Mouse (Mus musculus): ENCODE measurements around the gene Rsg1. TPM values are rescaled to one million over a fixed set of nuclear protein-coding genes. Genes with fewer than 3 reads are reported as not detected.

Rsg1 gene
- 1 to 10 TPM; 1.4 to 1.7 TPM for total RNA-seq (2023)

DNA sequence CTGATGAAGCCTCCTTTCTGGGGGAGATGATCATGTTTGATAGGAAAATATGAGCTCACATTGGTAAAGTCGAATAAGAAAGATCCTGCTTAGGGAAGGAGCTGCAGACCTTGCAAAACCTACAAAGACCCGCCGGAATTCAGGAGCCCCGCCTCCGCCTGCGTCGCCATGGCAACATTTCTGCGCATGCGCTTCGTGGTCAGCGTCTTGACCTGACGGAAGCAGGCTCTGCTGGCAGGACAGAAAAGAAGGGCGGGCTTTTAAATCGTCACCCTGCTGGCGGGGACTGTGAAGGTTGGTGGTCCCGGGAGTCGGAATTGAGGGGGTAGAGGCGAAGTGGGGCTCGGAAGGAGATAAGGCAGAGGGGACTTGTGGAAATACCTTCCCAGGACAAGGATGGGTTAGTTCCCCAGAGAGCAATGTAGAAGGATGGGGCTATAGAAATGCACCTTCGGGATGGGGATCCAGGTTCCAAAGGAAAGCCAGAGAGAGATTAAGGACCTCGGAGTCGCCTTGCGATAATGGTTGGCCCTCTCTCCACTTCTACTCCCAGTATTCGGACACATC is at the start of gene Rsg1:
TSS of gene Rsg1 (plus strand) at position 187 of the 567 bp plus-strand sequence.

DNA sequence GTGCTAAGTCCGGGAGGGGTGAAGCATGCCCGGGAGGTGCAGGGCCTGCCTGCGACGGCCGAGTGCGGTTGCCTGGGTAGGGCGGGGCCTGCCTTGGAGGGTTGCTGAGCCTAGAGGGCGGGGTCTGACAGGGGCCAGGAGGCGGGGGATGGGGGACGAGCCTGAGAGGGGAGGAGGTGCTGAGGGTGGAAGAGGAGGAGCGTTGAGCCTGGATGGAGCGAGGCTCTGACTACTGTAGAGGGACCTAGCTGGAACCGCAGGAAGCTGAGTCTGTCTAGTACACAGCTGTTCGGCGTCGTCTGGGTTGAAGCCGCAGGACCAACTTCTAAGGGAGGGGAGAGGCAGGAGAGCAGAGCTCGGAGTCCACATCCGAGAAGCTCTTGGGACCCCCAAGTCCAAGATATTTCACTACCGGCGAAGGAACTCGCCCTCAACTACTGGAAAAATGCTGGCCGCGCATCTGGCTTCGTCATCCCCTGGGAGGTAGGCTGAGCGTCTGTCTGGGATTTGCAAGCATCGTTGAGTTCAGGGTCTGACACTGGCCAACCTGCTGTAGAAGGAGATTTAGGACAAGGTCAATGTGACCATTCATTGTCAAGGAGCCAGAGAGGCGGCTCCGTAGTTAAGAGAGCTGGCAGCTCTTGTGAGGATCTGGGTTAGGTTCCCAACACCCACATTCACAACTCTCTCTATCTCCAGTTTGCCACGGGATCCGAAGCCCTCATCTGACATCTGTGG is 25.8 kb downstream of the Rsg1 start, which contains the start of gene Arhgef19:
TSS of gene Arhgef19 (plus strand) at position 112 of the 738 bp plus-strand sequence.

Other genes starting within 250 kb of the Rsg1 start
- 10 to 100 TPM; 38.1 to 53.5 TPM for gene Atp13a2, start 227.1 kb upstream of the Rsg1 start, total RNA-seq (2023)
- gene Mfap2, start 203.5 kb upstream of the Rsg1 start, total RNA-seq (2023): not detected
- gene Crocc, start 153.4 kb upstream of the Rsg1 start, total RNA-seq (2023): 10 to 100 TPM in 1 of 2 experiments, 1 to 10 TPM in 1; 8.9 to 10.2 TPM
- gene Necap2, start 135.6 kb upstream of the Rsg1 start, total RNA-seq (2023): 10 to 100 TPM; 78.5 to 93.0 TPM
- gene Spata21, start 125.6 kb upstream of the Rsg1 start, total RNA-seq (2023): not detected
- 10 to 100 TPM; 87.8 to 88.9 TPM for gene Szrd1, start 74.2 kb upstream of the Rsg1 start, total RNA-seq (2023)
- 10 to 100 TPM; 22.2 to 28.3 TPM for gene Fbxo42, start 66.0 kb upstream of the Rsg1 start, total RNA-seq (2023)
- gene Arhgef19, start 25.5 kb downstream of the Rsg1 start, total RNA-seq (2023): not detected
- gene Epha2, start 87.3 kb downstream of the Rsg1 start, total RNA-seq (2023): 1 to 10 TPM; 1.3 to 3.0 TPM
- not detected for gene Fam131c, start 154.3 kb downstream of the Rsg1 start, total RNA-seq (2023)
- gene Clcnka, start 184.8 kb downstream of the Rsg1 start, total RNA-seq (2023): not detected
- gene Clcnkb, start 202.1 kb downstream of the Rsg1 start, total RNA-seq (2023): not detected
- gene Hspb7, start 206.8 kb downstream of the Rsg1 start, total RNA-seq (2023): not detected
- not detected for gene Srarp, start 222.1 kb downstream of the Rsg1 start, total RNA-seq (2023)
- gene Zbtb17, start 230.7 kb downstream of the Rsg1 start, total RNA-seq (2023): 10 to 100 TPM; 16.7 to 20.7 TPM